Mouse (Mus musculus) spleen, adult 2 months (tissue): ENCODE measurements around the gene Smad1. TPM values are rescaled to one million over a fixed set of nuclear protein-coding genes. Genes with fewer than 3 reads are reported as not detected.

Experiments used
- DNase-seq, 2 experiments: peaks; one replicate each; pipeline versions ENCODE4 v3.0.0 to v3.0.0-alpha.2; 2012 to 2021; ENCODE audit warnings: low spot score in 2 of 2, low read depth in 1 of 2
- H3K27ac ChIP-seq: fragments of 200-500 bp; 2 replicates; pipeline ENCODE4 v1.5.1; 2012; ENCODE audit warnings: low read length, inconsistent platforms; ENCODE audit not compliant: insufficient read depth
- H3K27me3 ChIP-seq: fragments of 200-500 bp; 2 replicates; pipeline ENCODE4 v1.6.1; 2012; ENCODE audit warnings: mild to moderate bottlenecking, moderate library complexity, low read length, inconsistent platforms; ENCODE audit not compliant: control insufficient read depth, insufficient read depth
- H3K36me3 ChIP-seq: fragments of 200-500 bp; 2 replicates; pipeline ENCODE4 v1.6.1; 2012; ENCODE audit warnings: mild to moderate bottlenecking, low read length, inconsistent platforms; ENCODE audit not compliant: control insufficient read depth, insufficient read depth
- H3K4me1 ChIP-seq: fragments of 200-500 bp; 2 replicates; pipeline ENCODE4 v1.6.1; 2011; ENCODE audit warnings: inconsistent platforms; ENCODE audit not compliant: control insufficient read depth, insufficient read depth, insufficient read length
- H3K4me3 ChIP-seq: fragments of 200-500 bp; 2 replicates; pipeline ENCODE4 v1.5.1; 2011; ENCODE audit warnings: mild to moderate bottlenecking, inconsistent platforms; ENCODE audit not compliant: insufficient read depth, insufficient read length; ENCODE audit errors: extremely low read depth
- CTCF ChIP-seq: fragments of 200-500 bp; IDR thresholded peaks from 2 replicates; pipeline ENCODE4 v1.5.1; 2011; ENCODE audit warnings: mild to moderate bottlenecking, inconsistent platforms; ENCODE audit not compliant: insufficient read depth, insufficient read length, insufficient replicate concordance; ENCODE audit errors: extremely low read depth
- POLR2A ChIP-seq: fragments of 200-500 bp; IDR thresholded peaks from 2 replicates; pipeline ENCODE4 v1.6.1; 2011; ENCODE audit warnings: low read depth, low read length, inconsistent platforms
- WGBS: fragments of 180-500 bp; shearing (Covaris S2); methylation state at CpG from one replicate; pipeline ENCODE4 v1.1.7; 2018; 5-methylcytosine and 5-hydroxymethylcytosine counted together
- polyA plus RNA-seq: library from polyadenylated mRNA; depleted of rRNA; stranded (reverse); fragments of >200 nt; gene quantifications from 2 replicates; pipeline ENCODE4 v1.2.3, GENCODE M21; 2012

The Smad1 gene
- polyA plus RNA-seq, 1 experiment = 16.7 TPM

- Histone ChIP-seq H3K4me3 (no peak overlapping the region), H3K4me1 (no peaks in the 10 kb centered on the region), H3K27me3 (no peaks in the 10 kb centered on the region), H3K36me3 (no peaks in the 10 kb centered on the region), H3K27ac (no peak overlapping the region)
- no peak for TF ChIP-seq CTCF
- no peak for TF ChIP-seq POLR2A
- DNase-seq = no peak
- WGBS = 67% methylated on average over 6 of the region's 6 CpGs
These were observed 5.7 kb upstream of the Smad1 start for GRCm38 (mm10) chr8:79404895-79405557.

GRCm38 (mm10) chr8:79400671-79401070 is 1.4 kb upstream of the Smad1 start:
- no peak for DNase-seq
- Histone ChIP-seq H3K27ac (no peak overlapping the region), H3K27me3 (peaks cover 6% of the 10 kb centered on the region; the same call in 1 of the 2 replicates), H3K36me3 (no peaks in the 10 kb centered on the region), H3K4me1 (no peaks in the 10 kb centered on the region), H3K4me3 (no peak overlapping the region)
- 84% methylated on average over 2 of the region's 2 CpGs for WGBS
- TF ChIP-seq CTCF = no peak

- TF ChIP-seq POLR2A = no peak
- Histone ChIP-seq H3K4me3 (peak overlapping the region; percentile 91), H3K36me3 (no peaks in the 10 kb centered on the region), H3K4me1 (no peaks in the 10 kb centered on the region), H3K27me3 (peaks cover 6% of the 10 kb centered on the region; the same call in 1 of the 2 replicates), H3K27ac (peak overlapping the region; percentile 70)
- DNase-seq = peak in 1 of 2 experiments; percentile 8
- 2% methylated on average over 55 of the region's 68 CpGs for WGBS
These were observed 902 bp downstream of the Smad1 start for GRCm38 (mm10) chr8:79398251-79398981.

- Histone ChIP-seq H3K4me3 (peak overlapping the region; percentile 91), H3K4me1 (no peaks in the 10 kb centered on the region; the same call in 1 of the 2 replicates), H3K27ac (peak overlapping the region; percentile 60; the same call in 1 of the 2 replicates), H3K27me3 (peaks cover 6% of the 10 kb centered on the region; the same call in 1 of the 2 replicates), H3K36me3 (no peaks in the 10 kb centered on the region)
- TF ChIP-seq POLR2A = no peak
- DNase-seq = no peak
- WGBS = 44% methylated on average over 7 of the region's 7 CpGs
These were observed 1.5 kb downstream of the Smad1 start for GRCm38 (mm10) chr8:79397705-79398250.

DNA sequence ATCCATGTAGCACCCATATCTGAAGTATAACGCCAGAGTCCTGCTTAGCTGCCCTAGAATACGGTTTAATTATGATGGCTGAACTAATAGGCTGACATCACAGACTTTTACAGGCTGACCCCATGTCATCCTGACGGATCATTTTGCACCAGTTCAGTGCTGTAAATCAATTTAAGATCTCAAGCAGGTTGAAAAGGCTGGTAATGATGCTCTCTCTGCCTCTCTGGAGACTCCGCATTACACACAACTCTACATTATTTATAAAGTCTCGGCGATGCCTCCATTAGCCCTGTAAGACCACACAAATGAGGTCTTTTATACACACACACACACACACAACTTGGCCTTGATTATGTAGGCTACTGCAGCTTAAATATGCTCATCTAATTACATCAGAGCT is 2.4 kb downstream of the Smad1 start:
- no peak for DNase-seq
- Histone ChIP-seq H3K36me3 (no peaks in the 10 kb centered on the region), H3K27me3 (peaks cover 6% of the 10 kb centered on the region; the same call in 1 of the 2 replicates), H3K27ac (no peak overlapping the region), H3K4me1 (no peaks in the 10 kb centered on the region; the same call in 1 of the 2 replicates), H3K4me3 (no peak overlapping the region)
- 92% methylated on average over 6 of the region's 6 CpGs for WGBS
- no peak for TF ChIP-seq POLR2A
- TF ChIP-seq CTCF = no peak

DNA sequence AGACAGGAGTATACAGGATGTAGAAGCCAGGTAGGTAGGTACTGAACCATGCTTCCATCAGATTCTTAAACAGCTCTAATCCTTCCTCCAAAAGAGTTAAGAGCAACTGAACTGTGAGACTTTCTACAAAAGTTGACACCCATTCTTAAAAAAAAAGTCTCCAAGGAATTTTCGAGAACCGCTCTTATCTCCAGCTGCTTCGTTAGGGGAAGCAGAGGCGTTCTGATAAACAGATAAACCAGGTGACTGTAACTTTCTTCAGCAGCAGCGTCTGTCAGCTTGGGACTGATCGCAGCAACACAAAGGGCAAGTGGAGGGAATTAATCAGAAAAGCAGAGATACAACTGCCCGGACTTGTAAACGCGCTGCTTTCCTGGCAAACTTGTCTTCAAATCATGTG is 5.3 kb downstream of the Smad1 start:
- WGBS = 77% methylated on average over 9 of the region's 9 CpGs
- no peak for TF ChIP-seq CTCF
- TF ChIP-seq POLR2A = no peak
- H3K27ac ChIP-seq = no peak overlapping the region
- no peaks in the 10 kb centered on the region; the same call in 1 of the 2 replicates for H3K4me1 ChIP-seq
- H3K4me3 ChIP-seq = no peak overlapping the region
- no peak for DNase-seq
- H3K27me3 ChIP-seq = peaks cover 3% of the 10 kb centered on the region; the same call in 1 of the 2 replicates
- H3K36me3 ChIP-seq = no peaks in the 10 kb centered on the region

GRCm38 (mm10) chr8:79393215-79393614 is 6.1 kb downstream of the Smad1 start:
- no peak for DNase-seq
- WGBS = 90% methylated on average over 5 of the region's 5 CpGs
- Histone ChIP-seq H3K27me3 (no peaks in the 10 kb centered on the region), H3K4me1 (no peaks in the 10 kb centered on the region; the same call in 1 of the 2 replicates), H3K36me3 (no peaks in the 10 kb centered on the region), H3K27ac (no peak overlapping the region), H3K4me3 (no peak overlapping the region)
- TF ChIP-seq POLR2A = no peak
- no peak for TF ChIP-seq CTCF
